Mouse (Mus musculus) layer of hippocampus, adult 9-10 months (tissue): ENCODE results near the gene Styxl1.

Experiments used
- DNase-seq: peaks from one replicate; pipeline ENCODE4 v3.0.0; 2022; ENCODE audit warnings: low spot score

The Styxl1 gene

DNA sequence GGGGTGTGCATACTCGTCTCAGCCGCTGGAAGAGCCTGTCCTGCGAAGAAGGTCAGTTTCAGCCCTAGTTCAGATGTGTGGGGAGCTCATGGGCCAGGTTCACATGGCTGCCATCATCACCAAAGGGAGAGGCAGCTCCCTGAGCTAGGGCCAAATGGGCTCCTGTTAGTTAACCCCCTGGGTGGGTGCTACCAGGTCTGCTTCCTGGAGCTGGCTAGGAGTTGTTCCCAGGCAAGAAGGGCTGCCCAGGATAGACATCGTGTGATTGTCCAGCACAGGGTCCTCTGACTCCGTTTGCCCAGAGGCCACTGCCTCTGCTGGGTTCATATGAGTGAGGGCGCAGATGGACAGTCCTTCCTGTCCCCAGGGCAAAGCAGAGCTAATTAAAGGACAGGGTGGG lies 52.2 kb downstream of the Styxl1 start:
- no peak for DNase-seq

DNA sequence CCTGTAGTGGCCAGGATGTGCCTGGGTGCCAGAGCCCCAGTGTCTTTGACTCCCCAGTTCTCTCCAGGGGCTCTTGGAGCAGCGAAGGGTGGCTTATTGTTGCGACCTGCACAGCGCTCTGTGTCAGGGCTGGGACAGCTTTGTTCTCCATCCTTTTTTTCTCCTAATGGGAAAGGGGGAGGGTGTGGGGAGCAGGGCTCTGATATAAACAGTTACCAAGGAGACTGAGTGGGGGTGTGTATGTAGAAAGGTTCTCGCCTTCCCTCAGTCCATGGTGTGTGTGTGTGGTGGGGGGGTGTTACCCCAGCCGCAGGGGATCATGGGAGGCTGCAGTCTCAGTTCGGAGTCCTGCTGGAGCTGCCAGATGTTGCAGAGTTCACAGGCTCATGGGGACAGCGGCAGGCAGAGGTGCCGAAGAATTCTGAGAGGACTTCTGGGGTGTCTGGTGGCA lies 52.8 kb downstream of the Styxl1 start:
- DNase-seq, result no peak

DNA sequence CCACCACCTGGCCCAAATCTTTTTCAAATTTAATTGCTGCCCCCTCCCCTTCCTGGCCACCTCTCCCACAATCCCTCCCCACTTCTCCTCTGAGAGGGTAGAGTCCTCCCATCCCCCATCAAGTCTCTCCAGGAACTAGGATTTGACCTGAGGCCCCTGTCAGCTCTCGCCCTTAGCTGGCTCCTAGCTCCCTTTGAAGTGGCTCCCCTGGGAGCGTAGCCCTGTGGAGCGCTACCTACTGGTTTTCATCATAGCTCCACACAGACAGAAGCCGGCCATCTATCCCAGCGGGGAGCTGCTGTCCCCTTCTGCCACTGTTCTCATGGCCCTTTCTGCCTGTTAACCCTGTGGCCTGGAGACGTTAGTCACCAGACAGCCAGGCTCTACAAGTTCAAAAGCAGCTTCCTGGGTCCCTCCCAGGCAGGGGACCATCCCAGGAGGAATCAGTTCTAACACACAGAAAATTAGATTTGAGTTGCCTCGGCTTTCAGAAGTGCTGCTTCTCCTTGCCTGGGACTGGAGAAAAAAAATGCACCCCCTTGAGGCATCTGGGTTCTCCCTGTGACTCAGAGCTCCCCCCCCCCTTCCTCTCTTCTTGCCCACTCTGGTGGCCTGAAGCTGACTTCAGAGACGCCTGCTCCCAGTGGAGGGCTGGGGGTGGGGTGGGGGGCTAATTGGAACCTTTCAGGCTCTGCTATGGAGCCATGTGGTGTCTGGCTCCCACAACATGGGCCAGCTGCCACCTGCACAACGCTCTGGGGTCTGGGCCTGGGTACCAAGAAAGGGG lies 53.5 kb downstream of the Styxl1 start:
- DNase-seq, result no peak

DNA sequence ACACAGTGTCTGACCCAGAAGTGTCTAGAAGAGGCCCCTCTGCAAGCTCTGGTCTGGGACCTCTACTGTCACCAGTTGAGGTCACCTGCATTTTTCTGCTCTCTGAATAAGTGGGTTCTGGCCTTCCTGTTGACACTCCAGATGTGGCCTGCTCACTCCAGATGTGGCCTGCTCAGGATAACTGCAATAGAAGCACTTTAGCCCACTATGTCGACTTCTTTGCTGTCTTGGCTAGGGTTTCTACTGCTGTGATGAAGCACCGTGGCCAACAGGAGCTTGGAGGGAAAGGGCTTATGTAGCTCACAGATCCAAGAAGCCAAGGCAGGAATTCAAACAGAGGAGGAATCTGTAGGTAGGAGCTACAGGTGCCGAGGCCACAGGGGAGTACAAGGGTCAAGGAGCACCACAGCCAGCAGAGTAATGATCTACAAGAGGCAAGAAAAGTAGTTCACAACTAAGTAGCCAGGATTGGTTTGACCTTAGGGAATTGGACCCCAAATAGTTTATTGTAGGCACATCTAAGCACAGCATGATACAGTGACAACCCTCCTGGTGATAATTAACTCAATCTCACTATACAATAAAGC lies 54.9 kb downstream of the Styxl1 start:
- DNase-seq, result no peak

DNA sequence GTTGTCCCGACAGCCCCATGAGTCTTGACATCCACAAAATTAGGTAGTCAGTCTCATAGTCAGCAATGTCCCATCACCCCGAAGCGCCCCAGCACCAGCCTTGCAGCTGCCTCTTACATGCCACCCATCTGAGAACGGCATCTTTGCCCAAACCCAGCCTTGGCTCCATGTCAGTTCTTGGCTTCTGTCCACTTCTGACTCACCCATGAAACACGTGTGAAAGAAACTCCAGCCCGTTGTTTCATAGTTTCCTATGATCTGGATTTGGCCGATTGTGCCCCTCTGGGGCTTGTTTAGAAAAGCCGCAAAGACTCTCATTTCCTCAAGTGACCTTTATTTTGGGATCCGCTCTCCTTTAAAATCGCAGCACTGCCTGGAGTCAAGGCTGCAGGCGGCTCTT lies 56.1 kb downstream of the Styxl1 start:
- no peak for DNase-seq

DNA sequence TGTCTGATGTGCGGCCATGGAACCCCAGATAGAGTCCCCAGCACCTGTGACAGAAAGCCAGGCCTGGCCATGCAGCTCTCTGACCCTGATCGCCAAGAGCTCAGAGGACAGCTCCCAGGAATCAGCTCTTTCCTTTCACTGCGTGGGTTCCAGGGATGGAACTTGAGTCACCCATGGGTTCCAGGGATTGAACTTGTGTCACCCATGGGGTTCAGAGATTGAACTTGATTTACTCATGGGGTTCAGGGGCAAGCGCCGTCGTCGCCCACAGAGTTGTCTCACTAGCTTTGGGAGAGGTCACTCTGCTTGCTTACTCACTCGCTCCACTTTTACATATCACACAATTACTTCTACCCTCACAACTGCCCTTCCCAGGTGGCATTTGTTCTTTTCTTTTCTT lies 57.1 kb downstream of the Styxl1 start:
- DNase-seq, result no peak

DNA sequence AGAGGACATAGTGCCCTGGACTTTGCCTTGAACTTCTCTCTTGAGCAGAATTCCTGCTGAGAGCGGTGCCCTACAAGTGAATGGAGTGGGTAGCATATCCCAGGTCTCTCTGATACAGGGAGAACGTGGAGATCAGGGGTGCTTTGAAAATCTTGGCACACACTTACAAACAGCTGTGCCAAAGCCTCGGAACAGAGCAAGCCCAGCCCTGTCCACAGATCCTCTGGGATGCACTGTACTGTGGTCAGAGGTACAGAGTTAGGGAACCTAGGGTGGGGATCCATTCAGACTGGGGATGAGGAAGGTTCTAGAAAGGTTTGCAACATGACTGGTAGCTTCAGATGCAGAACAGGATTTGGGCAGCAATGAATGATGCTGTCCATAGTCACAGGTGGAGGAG lies 58.1 kb downstream of the Styxl1 start:
- no peak for DNase-seq

DNA sequence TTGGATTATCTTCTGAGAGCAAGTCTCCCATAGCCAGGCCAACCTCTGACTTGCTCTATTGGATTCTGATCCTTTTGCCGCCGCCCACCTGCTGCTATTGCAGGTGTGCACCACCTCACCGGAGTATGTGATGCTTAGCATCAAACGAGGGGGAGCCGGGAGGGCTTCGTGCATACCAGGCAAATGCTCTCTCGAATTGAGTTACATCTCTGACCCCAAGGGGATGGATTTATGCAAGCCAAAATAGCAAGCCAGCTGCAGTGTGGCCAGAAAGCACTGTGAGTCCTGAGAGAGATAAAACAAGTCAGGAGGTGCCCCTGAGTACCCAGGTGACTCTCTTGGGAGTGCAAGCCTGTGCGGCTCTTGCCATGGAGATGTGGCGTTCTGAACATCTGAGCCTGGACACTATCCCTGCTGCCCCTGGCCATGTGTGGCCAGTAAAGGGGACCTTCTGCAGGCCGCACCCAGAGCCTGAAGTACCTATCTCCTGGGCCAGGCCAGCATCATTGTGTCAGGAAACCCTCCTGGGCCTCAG lies 58.5 kb downstream of the Styxl1 start:
- DNase-seq, result no peak

DNA sequence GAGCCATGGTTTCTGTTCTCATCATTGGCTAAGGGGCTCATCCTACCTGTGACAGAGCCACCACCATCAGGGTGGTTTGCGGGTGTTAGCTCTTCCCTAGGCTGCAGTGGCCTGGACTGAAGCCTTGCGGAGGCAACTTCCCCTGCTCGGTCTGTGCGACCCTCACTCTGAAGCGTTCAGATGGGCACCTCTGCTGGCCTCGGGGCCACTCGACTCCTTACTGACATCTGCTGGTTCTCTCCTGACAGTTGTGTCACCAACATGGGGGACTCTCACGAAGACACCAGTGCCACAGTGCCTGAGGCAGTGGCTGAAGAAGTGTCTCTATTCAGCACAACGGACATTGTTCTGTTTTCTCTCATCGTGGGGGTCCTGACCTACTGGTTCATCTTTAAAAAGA lies 62.6 kb downstream of the Styxl1 start:
- DNase-seq, result no peak

DNA sequence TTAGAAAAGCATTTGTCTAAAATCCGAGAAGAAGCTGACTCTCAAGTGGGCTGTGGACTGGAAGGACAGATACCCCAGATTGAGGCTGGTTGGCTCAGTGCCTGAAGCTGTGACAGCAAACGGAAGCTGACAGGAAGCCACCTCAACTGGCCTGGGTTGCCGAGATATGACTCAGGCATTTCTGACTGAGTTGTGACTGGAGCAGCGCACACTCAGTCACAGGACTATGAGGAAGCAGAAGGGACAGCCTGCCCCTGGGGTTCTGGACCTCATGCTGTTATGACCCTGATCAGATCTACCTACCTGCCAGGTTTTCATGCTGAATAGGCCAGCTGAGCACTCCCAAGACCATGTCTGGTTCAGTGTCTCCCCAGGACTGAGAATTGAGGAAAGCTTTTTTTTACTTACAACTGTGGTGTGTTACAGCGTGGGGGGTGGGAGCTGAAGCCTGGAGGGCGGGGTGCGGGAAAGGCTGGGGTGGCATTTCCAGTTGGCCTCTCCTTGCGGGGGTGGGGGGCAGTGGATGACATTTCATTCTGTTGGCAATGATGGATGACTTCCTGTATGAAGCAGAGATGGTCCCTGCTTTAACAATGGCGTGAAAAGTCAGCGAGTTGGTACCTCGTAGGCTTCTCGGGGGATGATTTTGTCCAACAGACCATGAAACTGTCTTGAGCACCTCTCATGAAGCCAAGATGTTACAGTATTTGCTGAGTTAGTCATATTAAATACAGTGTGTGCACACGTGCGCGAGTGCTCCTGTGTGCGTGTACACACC lies 64.6 kb downstream of the Styxl1 start:
- no peak for DNase-seq

DNA sequence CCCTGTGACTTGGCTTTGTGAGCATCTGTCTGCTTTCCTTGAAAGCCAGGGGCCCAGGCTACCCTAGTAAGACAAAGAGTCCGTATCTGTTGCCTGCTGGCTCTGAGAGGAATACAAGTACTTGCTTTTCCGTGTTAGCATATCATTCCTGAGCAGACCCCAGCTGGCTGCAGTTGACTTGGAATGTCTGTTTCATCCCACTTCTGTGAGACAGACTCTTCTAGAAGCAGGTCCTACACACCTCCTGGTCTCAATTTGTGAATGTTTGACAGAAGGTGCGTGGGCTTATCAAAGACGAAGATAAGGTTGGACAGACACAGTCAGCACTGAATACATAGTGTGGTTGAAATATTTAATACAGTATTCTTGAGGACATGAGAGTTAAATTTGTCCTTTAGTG lies 65.4 kb downstream of the Styxl1 start:
- DNase-seq, result no peak

DNA sequence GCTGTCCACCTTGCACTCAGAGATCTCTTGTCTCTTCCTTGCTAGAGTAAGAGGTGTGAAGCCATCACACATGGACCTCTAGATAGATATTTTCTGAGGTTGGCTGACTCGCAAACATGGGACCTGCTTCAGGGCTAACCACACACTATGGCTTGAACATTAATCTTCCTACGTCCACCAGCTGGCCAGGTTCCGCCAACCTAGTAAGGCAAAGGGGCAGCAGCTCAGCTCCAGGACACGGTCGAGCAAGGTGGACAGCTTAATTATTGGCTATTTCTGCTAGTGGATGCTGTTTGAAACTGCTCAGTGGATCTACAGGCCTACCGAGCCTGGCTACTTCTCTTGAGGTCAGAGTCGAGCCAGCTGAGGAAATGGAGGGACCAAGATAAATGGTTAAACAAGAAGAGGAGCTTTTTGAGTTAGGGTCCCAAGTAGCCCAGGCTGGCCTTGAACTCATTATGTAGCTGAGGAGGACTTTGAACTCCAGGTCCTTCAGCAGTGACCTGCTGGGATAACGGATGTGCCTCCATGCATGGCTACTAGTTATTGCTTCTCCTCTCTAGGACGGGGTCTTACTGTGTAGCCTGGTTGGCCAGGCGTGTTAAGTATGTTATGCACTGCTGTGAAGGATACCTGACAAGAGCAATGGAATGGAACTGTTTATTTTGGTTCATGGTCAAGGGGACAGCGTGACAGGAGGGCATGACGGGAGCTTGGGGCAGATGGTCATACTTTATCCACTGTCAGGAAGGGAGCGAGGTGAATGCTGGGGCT lies 66.4 kb downstream of the Styxl1 start:
- no peak for DNase-seq

DNA sequence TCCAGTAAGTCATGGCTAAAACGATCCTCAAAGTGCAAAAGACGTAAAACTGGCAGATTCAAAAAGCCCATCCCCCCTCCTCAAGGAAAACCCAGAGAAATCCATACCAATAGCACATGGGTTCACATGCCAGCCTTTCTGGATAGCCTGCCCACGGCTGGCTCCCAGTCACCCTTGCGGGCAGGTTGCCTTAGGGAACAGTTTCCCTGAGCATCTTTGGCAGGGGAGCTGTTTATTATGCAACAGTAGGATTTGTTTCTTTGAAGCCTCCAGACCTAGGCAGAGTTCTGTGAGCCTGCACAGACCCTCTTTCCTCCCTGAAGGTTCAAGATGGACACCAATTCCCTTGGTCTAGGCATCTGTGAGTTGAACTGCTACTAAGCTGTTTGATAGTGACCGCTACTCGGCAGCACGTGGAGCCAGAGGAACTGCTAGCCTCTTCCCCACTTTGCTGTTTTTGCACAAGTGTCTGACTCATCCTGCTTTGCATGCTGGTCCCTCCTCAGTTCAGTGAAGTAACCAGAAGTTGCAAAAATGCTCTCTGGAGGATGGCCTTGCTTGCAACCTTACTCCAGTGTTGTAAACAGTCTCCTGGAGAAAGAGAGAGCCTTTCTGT lies 67.5 kb downstream of the Styxl1 start:
- no peak for DNase-seq

DNA sequence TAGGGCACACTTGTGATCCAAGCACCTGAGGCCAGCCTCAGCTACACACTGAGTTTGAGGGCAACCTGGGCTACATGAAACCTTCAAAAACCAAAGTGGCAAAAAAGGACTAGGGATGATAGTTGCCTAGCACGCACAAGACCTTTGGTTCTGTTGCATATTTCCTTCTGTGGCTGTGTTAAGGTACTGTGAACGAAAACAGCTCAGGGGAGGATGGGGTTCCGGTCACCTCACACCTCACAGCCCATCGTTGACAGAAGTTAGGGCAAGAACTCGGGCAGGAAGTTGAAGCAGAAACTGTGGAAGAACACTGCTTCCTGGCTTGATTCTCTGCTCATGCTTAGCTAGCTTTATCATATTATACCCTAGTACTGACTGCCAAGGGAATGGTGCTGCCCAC lies 68.5 kb downstream of the Styxl1 start:
- no peak for DNase-seq

DNA sequence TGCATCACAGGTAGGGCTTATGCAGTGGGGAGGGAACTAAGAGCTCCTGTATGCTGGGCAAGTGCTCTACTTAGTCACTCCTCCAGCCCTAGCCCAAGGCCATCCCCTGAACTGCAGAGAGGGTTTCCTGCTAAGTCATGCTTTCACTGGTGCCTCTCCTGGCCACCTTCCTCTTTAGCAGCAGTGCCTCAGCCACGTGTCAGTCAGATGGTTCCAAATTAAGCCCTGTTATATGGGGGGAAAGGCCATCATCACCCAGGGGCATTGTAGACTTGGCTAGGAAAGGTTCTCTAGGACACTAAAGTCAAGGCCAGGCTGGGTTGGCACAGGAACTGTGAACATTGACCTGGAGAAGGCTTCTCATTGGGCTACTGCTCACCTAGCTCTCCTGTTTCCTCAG lies 70.3 kb downstream of the Styxl1 start:
- no peak for DNase-seq

DNA sequence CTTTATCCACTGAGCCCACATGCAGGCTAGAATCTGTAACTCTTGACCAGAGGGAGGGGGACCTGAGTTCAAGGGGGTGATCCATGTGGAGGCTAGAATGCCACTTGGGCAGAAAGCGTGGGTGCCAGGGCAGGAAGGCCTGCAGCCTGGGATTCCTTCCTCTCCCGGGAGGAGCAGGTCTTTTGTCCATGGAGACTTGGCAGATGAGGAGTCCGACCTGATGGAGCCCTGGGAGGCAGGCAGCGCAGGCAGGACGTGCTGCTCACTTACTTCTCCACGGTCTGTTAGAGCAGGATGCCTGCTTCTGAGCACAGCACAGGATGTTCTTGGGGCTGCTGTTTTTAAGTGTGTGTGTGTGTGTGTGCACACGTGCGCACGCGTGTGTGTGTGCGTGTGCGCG lies 71.1 kb downstream of the Styxl1 start:
- no peak for DNase-seq

DNA sequence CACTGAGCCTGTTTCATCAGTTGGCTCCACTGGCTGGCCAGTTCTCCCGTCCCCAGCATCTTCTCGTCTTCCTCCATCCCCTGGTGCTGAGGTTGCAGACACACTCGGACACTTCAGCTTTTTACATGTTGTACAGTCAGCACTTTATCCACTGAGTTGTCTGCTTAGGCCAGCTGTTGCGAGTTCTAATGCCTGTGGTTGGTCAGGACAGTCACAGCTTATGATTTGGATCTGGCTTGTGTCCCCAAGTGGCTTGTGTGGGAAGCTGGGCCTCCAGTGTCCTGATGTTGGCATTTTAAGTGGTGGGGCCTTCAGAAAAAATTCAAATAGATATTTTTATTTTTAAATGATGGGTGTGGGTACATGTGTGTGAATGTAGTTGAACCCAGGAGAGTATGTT lies 72.8 kb downstream of the Styxl1 start:
- no peak for DNase-seq

DNA sequence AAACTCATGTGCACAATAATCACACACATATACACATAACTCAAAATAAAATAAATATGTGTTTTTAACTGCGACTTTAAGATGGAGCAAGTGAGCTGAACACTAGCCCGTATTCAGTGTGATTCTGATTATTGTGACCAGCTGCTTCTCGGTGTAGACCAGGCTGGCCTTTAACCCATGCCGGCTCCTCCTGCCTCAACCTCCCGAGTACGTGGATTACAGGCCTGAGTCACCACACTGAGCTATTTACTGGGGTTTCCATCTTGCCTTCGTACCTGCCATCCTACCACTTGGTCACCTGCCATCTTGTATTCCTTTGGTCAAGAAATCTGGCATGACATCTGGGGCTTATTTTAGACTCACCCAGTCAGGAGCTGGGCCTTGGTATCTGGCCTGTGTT lies 74.8 kb downstream of the Styxl1 start:
- DNase-seq, result no peak

DNA sequence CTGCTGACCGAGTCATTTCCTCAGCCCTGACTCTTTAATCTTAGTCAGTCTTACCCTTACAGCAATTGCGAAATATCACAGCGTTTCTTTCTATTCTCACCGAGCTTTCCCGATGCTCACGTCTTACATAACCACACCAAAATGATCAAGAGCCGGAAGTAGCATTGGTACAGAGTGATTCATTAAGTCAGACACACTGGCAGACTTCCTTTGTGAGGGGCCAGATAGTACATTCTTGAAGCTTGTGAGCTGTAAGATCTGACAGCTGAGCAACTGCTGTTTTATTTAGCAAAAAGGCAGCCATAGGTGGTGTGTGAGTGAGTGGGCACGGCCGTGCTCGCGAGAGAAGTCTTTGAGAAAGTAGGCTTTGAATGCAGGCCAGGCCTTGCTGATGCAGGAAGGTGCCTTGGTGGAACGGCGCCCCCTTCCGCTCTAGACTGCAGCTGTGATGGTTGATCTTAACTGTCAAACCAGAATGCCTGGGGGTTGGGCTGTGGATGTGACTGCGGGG lies 75.4 kb downstream of the Styxl1 start:
- DNase-seq, result no peak

DNA sequence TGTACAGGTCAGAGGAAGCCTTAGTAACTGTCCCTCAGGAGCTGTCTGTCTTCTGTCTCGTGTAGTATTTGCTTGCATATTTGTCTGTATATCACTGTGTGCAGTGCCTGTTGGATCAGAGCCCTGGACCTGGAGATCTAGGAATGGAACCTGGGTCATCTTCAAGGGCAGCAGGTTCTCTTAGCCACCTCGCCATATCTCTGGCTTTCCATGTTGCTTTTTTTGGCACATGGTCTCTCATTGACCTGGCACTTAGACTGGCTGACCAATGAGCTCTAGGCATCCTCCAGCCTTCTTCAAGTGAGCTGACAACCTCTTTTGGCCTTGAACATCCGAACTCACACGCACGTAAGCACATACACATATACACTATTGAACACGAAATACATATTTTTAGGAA lies 76.0 kb downstream of the Styxl1 start:
- DNase-seq, result no peak

DNA sequence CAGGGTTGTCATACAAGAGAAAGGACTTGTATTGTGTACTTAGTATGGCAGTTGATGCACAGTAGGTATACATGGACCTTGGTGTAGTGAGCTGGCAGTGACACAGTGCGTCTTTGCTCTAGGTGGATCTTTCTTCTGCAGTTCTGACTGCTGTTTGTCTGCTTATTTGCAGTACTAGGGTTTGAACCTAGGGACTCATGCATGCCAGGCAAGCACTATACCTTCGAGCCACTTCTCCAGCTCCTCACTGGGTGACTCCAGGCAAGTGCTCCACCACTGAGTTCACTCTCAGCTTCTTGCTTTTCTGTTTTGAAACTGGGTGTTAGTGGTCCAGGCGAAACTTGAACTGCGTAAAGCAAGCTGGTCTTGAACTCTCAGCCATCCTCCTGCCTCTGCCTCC lies 76.6 kb downstream of the Styxl1 start:
- no peak for DNase-seq

DNA sequence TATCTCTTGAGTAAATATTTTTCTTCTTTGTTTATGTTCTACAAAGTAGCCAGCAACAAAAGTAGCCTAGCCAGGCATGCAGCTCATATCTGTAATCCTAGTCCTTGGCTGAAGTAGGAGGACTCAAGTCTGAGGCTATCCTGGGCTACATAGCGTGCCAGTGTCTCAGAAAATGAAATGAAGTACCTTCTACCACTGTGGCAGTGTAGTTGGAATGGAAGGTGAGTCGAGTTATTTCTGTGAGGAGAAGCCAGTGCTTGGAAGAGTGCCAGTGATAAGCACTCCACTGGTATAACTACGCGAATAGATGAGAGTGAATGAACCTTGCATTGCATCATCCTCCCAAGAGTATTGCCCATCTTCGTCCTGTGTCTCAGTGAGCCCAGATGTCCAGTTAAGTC lies 80.5 kb downstream of the Styxl1 start:
- DNase-seq, result no peak
